Comparison of ENCODE assay signal across 22 mouse cellular contexts in the genomic region with DNA sequence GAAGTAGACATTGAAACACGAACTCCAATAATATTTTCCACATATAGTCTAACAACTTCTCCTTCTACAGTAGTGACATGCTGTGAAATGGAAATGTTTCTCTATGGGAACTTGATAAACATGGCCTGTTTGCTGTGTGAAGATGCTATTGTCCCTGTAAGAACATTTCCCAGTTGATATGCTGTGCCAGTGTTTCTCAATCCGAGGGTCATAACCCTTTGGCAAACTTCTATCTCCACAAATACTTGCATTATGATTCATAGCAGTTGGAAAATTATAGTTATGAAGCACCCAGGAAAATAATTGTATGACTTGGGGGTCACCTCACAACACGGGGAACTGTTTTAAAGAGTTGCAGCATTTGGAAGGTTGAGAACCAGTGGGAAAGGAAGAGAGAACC. TPM values are rescaled to one million over a fixed set of nuclear protein-coding genes. Genes with fewer than 3 reads are reported as not detected.
"Had no signal": no experiment of that assay in that cellular context is flagged by ENCODE, and none has a peak within 500 bp of the region (broad histone marks: within the 10 kb centered on the region; RNA-seq: fewer than 3 reads in every experiment).

No protein-coding gene starts in this region.

- DNase-seq: liver, postnatal 0 days; lung, adult 2 months; lung, postnatal 14 days; lung, postnatal 36 days; retina, postnatal 1 day; right cerebral cortex, adult 18-20 months; right cerebral cortex, postnatal 25 days; right cerebral cortex, postnatal 4 days; spleen, adult 18-20 months; thymus, adult 18-20 months; thymus, postnatal 14 days; thymus, postnatal 36 days had no signal

RNA-seq across cellular contexts. Expression of gene Htr1f, which starts 57.1 kb away (rescaled TPM):
- total RNA-seq: megakaryocyte progenitor cell, adult 5-6 weeks had no signal
- polyA plus RNA-seq: liver, embryonic 15.5 days; liver, postnatal 0 days; lung, adult 2 months; lung, embryonic 15.5 days; lung, postnatal 0 days; macrophage; neural tube, embryonic 11.5 days; small intestine, adult 2 months; stomach, embryonic 14.5 days; stomach, embryonic 16.5 days; thymus, postnatal 0 days had no signal
